Mouse (Mus musculus) kidney, adult 9 months (tissue): ENCODE data around the gene 1700011L22Rik.

ENCODE experiments used
- DNase-seq: peaks from one replicate; pipeline ENCODE4 v3.0.0; 2022

1700011L22Rik gene

DNA sequence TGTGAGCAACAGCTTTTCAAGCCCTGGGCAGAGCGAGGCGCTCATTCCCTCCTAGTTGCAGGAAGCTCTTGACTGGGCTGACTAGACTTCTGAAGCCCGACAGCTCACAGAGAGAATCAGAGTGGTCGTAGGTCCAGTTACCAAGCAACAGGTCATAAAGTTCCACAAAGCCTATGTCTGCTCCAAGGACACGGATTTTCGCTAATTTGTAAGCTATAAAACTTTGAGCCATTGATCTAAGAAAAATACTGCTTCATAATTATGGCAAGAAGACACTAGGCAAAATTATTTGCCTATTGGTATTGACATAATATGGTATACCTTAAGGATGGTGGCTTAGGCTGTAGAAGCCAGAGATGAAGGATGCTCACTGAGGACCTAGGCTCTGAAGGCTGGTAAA lies at the start of gene 1700011L22Rik:
1700011L22Rik (minus strand) TSS at position 101 of the 400 bp plus-strand sequence.
- no peak for DNase-seq

DNA sequence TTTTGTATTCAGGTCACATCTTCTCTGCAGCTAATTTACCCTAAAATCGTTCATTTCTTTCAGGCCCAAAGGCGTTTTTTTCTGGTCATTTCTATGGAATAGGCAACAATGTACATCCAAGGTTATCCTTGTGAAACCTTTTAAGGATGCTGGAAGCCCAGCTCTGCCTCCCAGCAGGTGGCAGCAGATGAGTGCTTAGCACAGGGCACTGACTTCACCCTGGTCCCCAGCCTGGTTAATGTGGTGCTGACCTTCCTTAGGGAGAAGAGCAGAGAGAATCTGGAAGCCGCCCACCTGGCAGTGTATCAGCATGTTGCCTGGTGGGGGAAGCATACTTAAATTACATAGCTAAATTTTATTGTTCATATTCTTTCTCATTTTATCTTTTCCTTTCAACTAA lies 49.4 kb upstream of the 1700011L22Rik start:
- peak; percentile 79 for DNase-seq

DNA sequence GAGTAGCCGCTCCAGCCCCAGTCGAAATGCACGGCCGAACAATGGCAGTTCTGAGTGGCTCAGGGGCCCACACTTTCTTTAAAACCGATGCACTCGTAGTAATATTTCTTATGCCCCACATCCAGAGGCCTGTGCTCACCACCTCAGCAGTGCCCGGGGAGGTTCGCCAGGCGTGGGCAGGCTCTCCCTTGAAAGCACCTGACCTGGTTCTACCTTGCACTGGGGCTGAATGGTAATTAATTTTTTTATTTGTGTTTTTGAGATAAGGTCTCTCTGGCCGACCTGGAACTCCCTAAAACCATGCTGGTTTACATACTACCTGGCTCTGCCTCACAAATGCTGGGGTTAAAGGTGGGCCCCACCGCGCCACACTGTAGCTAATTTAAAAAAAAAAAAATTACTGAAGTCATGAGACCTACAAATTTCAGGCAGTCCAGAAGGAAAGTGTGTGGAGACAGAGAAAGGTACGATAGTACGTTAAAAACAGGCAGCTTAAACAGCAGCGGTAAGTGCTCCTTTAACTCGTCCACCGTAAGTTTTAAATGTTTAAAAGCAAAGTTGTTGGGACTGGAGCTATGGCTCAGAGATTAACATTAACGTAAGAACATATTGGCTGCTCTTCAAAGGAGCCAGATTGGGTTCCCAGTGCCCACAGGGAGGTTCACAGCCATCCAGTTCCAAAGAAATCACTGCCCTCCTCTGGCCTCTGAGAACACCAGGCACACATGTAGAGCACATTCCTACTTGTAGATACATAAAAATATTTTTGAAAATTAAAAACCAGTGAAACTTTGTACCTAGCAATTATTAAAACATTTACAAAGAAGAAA lies 47.1 kb upstream of the 1700011L22Rik start:
- peak; percentile 20 for DNase-seq

DNA sequence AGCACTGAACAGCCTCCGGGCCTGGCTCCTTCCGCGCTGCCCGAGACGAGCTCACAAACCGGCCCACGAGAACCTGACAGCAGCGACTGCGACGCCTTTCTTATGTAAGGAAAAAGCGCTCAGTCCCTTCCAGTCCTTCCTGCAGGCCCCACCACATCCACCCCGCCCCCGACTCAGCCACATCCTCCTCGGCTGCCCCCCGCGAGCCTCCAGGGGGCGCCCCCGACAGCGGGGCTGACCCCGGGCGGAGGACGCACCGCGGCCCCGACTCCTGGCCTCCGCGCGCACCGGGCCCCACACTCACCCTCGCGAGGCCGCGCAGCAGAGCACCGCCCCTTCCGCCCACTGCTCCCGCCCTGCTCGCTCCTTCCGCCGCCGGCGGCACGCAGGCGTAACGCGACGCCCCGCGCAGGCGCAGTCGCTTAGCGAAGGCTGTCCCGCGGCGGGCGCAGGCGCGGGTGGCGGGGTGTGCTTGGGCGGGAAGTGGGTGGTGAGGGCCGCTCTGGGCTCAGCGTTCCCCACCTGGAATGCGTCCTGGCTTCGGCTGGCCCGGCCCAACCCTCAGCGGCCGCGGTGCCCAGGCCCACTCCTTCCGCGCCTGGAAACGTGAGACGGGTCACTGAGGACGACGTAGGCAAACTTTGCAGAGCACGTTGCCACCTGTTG lies 46.4 kb upstream of the 1700011L22Rik start, which contains the start of gene Mmaa:
Mmaa (minus strand) TSS at position 328 of the 666 bp plus-strand sequence.
- DNase-seq: peak; percentile 98

DNA sequence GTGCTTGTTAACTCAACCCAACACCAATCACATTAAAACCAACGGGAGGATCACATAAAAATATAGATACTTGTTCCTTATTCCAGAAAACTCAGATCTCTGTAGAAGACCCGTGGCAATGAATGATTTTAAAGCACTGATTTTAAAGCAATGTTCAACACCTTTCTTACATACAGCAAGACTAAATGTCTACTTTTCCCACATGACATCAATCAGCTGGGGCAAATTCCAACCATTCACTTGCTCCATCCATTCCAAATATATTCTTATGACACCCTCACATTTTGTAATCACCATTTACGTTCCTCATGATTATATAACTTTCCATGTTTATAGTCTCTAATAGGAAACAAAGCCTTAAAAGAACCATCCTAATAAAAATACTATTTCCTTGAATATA lies 45.5 kb upstream of the 1700011L22Rik start:
- no peak for DNase-seq

DNA sequence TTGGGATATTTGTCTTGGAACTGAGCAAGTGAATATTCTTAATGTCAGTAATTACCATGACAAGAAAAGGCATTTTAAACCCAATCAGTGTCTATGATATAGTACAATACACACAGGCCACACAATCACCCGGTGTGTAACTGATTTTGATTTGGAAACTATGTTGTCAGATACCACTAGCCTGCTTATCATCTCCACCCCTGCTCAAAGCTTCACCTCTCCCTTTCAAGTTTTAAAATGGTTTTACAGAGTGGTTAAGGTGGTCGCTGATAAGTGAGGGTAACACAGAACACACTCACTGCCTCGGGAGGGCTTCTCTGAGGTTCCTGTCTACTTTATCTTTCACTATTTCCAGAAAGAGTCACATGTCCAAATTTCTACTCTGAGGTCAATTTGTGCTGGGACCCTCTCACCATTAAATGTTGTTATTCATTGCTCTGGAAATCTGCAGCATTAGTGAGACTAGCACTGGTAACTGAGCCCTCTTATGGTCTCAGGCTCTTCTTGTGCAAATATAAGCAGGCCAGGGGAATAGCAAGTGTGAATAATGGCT lies 44.4 kb upstream of the 1700011L22Rik start:
- no peak for DNase-seq

DNA sequence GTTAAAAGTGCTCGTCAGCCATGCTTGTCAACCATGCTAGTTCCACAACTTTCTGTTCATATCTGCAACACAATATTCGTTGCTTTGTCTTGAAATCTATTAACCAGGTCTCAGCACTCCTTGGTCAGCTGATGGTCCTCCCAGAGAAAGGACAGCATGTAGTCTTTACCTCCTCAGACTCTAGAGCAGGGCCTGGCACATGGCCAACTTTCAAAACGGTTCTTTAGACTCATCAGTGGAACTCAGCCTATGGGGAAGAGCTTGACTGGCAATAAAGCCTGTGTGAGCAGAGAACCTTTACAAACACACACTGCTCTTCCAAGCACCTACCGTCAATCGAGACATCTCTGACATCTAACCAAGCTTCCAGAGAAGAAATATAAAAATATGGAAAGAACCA lies 41.2 kb upstream of the 1700011L22Rik start:
- DNase-seq: no peak

DNA sequence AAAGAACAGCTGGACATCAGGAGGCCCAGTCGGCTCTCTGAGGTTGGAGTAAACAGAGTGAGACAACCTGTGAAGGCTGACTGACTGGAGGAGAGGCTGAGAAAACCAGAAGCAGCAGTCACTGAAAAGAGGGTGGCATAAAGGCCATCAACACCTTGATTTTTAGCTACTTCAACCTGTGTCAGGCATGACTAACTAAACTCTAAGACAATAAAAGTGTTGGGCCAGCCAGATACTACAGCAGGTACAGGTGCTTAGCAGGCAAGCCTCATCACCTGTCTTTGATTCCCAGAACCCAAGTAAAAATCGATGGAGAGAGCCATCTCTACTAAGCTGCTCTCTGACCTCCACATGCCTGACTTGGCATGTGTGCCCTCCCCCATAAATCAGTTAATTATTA lies 40.3 kb upstream of the 1700011L22Rik start:
- DNase-seq: no peak

DNA sequence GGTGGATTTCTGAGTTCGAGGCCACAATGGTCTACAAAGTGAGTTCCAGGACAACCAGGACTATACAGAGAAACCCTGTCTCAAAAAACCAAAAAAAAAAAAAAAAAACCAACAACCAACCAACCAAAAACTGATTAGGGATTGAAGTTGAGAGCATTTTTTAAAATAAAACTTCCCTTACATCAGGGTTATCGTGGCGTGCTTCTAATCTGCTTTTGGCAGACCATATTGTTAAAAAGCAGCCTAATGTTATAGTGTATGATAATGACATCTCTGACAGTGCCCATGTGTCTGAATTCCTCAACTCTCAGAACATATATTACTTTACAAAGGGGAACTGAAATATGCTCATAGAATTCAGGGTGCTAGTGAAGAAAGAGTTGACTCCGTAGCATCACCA lies 39.9 kb upstream of the 1700011L22Rik start:
- DNase-seq: no peak

DNA sequence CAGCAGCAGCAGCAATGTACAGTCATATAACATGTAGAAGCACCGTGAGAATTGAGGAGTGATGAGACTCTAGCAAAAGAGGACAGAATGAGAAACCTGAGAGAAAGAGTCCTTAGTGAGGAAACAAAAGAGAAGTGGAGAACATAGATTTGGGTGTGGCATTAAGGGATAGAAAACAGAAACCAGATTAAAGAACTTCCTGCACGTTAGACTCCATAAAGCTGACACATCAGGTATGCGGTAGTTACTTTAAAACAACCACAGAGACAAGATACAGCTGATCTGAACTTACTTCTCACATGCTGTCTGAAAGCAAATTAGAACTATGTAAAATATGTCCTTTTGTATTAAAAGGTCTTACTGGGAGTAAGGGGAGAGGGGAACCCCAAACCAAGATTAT lies 38.1 kb upstream of the 1700011L22Rik start:
- no peak for DNase-seq

DNA sequence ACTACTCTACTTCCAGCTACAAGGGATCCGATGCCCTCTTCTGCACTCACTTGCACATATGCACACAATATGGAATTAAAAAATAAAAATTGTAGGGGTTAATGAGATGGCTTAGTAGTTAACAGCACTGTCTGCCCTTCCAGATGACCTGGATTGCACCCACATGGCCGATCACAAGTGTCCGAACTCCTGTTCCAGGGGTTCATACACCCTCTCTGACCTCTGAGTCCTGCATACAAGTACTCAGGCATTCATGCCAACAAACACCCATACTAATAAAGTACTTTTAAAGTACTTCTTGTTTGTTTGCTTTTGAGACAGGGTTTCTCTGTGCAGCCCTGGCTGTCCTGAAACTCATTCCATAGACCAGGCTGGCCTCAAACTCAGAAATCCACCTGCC lies 36.3 kb upstream of the 1700011L22Rik start:
- DNase-seq: no peak

DNA sequence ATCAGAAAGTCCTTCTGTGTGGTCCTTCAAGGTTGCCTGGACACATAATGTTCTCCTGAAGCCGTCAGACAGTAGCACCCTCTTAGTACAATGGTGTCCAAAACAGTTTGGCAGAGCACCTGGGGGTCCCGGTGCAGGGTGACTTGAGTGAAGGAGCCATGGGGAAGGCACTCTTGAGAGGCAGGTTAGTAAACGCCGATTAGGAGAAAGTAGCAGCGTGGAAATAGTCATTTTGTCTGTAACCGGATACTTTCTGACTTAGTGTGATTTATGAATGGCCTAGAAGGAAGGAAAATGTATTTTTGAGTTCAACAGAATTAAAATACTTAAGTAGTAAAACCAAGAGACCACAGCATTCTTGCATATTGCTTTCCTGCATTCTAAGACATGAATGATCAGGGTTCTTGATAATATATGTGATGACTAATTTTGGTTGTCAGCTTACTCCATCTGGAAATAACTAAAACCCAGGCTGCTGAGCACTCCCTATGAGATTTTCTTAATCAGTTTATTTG lies 33.1 kb upstream of the 1700011L22Rik start:
- DNase-seq: no peak

DNA sequence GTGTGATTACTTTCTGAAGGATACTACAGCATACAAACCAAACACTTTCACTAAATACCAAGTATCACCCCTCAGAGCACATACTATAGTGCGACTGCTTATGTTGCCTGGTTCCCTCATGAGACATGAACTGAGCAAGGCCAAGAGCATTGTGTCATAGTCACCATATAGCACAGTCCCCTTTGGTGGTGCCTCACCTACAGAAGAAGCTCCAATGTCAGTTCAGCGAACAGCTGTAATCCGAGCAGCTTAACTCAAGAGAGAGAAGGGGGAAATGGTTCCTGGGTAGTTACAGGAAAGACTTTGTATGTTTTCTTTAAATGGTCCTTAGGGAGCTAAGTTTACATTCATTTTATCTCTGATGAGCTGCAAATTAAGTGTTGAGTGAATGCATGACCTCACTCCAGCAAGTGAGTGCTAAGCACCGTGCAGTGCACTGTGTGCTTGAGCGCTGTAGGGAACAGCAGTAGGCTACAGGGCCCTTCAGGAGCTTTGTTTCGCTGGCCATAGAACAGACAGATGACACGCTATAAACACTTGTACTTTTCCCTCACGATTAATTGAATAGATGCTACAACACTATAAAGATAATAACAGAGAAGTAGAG lies 29.0 kb upstream of the 1700011L22Rik start:
- DNase-seq: no peak

DNA sequence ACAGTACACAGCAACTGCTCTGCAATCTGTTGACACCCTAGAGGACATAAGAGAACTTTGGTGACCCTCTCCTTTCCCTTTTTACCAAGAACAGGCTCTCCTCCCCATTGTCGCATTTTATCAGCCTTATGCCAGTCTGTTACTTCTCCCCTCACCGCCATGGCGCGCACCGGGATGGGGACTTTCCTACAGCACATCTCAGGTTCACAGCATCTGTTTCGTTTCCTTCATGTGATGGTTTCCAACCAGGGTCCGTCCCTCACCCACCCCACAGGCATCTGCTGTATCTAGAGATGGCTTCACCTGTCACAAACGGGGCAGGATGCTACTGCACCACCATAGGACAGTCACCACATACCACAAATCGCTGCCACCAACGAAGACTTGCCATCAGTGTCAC lies 26.6 kb upstream of the 1700011L22Rik start:
- no peak for DNase-seq

DNA sequence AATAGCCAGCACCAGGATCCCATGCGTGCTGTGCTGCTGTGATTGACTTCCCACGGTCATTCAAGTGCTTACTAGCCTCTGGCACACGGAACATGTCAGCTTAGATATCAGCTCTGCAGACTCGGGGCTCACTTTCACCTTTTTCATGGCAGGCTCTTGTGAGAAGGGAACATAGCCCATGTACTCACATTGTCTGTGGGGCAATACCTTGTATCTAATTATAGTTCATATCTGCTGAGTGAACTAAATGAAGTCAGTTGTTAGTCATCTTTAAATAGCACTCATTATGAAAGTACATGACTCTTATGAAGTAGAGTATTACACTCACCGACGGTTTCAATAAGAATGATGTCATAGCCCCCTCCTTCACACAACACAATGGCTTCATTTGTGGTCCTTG lies 25.4 kb upstream of the 1700011L22Rik start:
- no peak for DNase-seq

DNA sequence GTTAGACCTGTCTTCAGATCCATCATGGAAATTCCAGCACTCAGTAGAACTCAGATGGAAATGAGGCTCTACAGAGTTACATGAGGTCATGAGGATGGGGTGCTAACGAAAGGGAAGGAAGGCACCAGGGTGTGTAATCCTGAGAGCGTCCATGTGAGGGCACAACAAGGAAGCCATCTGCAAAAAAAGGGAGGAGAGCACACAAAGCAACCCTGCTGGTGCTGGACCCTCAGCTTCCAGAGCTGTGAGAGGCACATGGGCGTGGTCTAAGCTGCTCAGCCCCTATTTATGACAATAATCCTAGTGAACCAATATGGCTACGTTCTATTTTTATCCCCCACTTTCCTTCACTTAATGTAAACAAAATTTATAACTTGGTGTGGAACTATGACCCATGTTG lies 24.3 kb upstream of the 1700011L22Rik start:
- DNase-seq: no peak

DNA sequence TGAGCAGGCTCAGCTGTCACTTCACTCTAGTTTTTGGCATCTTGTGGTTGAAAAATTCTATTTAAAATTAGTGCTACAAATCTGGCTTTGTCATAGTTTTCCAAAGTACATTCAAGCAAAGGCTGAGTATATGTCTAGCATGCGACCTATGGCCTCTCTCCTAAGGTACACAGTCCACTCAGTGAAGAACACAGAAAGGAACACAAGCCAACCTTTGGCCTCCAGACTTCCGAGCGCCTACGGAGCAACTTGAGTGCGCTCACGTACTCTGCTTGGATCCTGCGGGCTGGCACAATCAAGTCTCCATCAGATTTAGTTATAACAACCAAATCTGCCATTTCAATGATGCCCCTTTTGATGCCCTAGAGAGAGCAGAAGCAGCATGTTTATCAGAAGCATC lies 20.6 kb upstream of the 1700011L22Rik start:
- peak; percentile 53 for DNase-seq

DNA sequence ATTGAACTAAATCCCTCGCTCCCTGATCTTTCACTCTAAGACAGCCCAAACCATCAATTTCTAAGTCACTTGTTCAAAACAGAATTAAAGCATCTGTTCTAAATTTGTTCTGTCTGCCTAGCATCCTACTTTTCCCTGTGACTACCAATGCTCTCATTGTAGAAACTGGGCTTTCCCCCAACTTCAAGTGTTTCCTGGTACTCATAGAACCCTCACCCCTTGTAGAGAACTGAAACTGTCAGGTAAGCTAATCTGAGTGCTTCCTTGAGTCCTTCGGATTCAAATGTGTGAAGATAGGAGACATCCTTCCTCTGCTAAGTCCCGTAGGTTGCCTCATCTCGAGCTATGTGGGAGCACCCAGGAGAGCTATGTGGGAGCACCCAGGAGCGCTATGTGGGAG lies 13.6 kb upstream of the 1700011L22Rik start:
- DNase-seq: no peak

DNA sequence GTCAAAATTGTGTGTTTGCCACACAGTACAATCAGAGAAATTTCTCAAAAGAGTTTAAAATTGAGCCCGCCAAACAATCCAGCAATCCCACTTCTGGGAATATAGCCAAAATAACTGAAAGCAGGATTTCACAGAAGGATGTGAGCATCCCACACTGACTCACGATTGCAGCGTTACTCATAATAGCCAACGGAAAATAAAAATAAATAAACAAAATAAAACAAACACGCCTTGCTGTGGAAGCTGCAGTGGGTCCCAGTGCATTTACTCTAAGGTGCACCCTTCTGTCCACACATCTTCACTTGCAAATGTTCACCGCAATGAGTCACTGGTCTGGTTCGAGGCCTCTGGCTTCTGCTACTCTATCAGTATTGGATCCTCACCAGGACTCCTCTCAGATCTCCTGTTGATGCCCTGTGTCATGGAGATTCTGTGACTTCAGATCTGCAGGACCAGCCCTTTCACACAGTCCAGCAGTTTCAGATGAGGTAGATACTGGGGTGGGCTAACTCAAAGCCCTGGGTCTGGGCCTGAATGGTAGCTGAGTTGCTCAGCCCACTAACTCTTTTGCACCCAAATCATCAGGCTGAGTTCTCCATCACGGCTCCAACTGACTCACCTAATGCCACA lies 7.8 kb upstream of the 1700011L22Rik start:
- DNase-seq: no peak

DNA sequence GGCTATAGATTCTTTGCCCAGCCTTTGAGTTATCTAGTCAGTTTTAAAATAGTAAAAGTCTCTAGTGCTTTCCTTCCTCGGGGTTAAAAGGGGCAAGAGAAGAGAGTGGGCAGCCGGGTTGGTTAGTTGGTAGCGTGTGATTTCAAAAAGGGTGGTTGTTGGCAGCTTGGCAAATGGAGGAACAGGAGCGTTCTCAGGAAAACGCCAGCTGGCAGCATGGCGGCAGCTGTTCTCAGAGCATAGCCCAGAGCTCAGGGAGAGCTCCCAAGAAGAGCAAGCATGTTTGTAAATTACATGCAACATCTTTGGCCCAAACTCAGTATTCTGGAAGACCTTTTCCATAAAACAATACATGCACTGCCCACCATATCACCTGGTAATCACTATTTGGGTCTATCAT lies 5.4 kb upstream of the 1700011L22Rik start:
- no peak for DNase-seq

DNA sequence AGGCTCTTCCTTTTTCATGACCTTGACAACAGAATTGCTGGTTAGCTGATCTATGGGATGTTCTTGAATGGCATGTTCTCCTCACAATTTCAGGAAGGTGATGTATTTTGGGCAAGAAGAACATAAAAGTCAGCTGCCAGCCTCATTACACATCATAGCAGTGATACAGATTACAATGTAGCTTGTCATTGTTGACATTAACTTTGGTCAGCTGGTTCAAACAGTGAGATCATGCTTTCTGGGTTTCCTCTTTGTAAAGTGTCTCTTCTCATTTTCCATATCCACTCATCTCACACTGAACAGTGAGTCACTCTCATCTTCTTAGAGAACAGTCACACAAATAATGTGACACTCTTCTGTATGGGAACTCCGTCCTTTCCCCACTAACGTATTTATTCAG lies 4.9 kb downstream of the 1700011L22Rik start:
- DNase-seq: no peak

DNA sequence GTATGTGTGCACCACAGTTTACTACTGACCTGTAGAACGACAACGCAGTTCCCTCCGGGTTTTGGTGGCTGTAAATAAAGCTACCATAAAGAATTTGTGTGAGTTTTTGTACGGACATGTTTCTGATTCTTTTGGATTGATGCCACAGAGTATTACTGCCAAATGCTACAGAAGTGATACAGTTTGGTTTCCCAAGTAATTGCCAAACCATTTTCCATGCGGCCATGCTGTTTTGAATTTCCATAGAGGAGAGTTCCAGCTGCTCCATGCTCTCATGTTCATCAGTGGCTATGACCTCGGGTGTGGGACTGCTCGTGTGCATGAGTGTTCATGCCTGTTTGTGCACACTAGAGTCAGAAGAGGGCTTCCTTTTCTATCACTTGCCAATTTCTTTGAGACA lies 8.4 kb downstream of the 1700011L22Rik start:
- DNase-seq: no peak

DNA sequence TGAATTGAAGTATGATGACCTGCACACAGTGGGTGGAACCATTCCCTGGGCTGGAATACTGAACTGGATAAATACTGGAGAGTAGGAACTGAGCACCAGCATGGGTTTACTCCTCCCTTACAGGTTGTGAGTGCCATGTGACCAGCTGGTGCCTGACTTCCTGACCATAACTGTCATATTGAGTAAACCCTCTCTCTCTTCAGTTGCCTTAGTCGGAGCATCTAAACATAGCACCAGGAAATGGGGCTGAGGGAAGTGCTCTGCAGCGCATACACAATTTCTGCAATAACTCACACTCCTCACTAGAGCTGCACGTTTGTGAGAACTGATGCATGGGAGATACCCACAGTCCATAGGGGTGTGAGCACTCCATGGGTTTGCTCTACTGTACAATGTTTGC lies 9.1 kb downstream of the 1700011L22Rik start:
- DNase-seq: no peak
